Mouse (Mus musculus) fat pad, adult 2 months (tissue): Measurements from ENCODE around the gene Adora3.

Experiments used
- DNase-seq: peaks from one replicate; pipeline ENCODE4 v3.0.0-alpha.2; 2011; ENCODE audit warnings: low read depth, low spot score; ENCODE audit errors: extremely low read depth

The Adora3 gene

GRCm38 (mm10) chr3:105929821-105930220 is 59.2 kb downstream of the Adora3 start:
- no peak for DNase-seq

- no peak for DNase-seq
Measured at GRCm38 (mm10) chr3:105931095-105931494, 60.4 kb downstream of the Adora3 start.

GRCm38 (mm10) chr3:105932240-105933071 is 61.8 kb downstream of the Adora3 start, which contains the start of gene I830077J02Rik:
Gene I830077J02Rik, minus strand, starts transcription at chr3:105932664.
- DNase-seq, result no peak

GRCm38 (mm10) chr3:105933926-105934325 is 63.3 kb downstream of the Adora3 start:
- peak; percentile 8 for DNase-seq

GRCm38 (mm10) chr3:105935033-105935432 is 64.4 kb downstream of the Adora3 start:
- no peak for DNase-seq

- no peak for DNase-seq
Measured at GRCm38 (mm10) chr3:105936111-105936510, 65.5 kb downstream of the Adora3 start.

- DNase-seq, result no peak
Measured at GRCm38 (mm10) chr3:105951348-105951747, 80.7 kb downstream of the Adora3 start.

GRCm38 (mm10) chr3:105957235-105957634 is 86.6 kb downstream of the Adora3 start:
- DNase-seq, result no peak

GRCm38 (mm10) chr3:105958204-105958603 is 87.5 kb downstream of the Adora3 start:
- no peak for DNase-seq
